Mouse (Mus musculus) embryonic fibroblast, embryonic 13.5 days (primary cell): ENCODE measurements around the gene Clec4g. TPM values are rescaled to one million over a fixed set of nuclear protein-coding genes. Genes with fewer than 3 reads are reported as not detected.

Experiments
- H3K27ac ChIP-seq: 2 replicates; pipeline ENCODE4 v1.5.1; 2012; ENCODE audit warnings: low read length, control low read depth, inconsistent platforms; ENCODE audit not compliant: insufficient read depth
- H3K4me1 ChIP-seq: 2 replicates; pipeline ENCODE4 v1.6.1; 2011; ENCODE audit warnings: low read length; ENCODE audit not compliant: control insufficient read depth, insufficient read depth
- H3K4me3 ChIP-seq: 2 replicates; pipeline ENCODE4 v1.5.1; 2011; ENCODE audit warnings: mild to moderate bottlenecking, control low read depth, low read length; ENCODE audit not compliant: insufficient read depth
- CTCF ChIP-seq: IDR thresholded peaks from 2 replicates; pipeline ENCODE4 v1.5.1; 2011; ENCODE audit warnings: mild to moderate bottlenecking, control low read depth, low read length, moderate library complexity, borderline replicate concordance; ENCODE audit not compliant: insufficient read depth
- POLR2A ChIP-seq: IDR thresholded peaks from 2 replicates; pipeline ENCODE4 v1.6.1; 2011; ENCODE audit warnings: low read depth, mild to moderate bottlenecking, control low read depth, low read length, moderate library complexity
- polyA plus RNA-seq: library from polyadenylated mRNA; stranded (reverse); fragments of >200 nt; gene quantifications from 2 replicates; pipeline ENCODE4 v1.2.4, GENCODE M21; 2011; ENCODE audit warnings: low read depth; ENCODE audit not compliant: missing spikeins, insufficient read length

Clec4g gene
- polyA plus RNA-seq, 1 experiment: not detected

- Histone ChIP-seq H3K4me1 (no peaks in the 10 kb centered on the region), H3K4me3 (no peak overlapping the region), H3K27ac (no peak overlapping the region)
- TF ChIP-seq POLR2A (no peak), CTCF (no peak)
Measured at GRCm38 (mm10) chr8:3664405-3664804, 56.0 kb downstream of the Clec4g start.

- no peak overlapping the region for H3K4me3 ChIP-seq
- TF ChIP-seq CTCF: no peak
- no peak overlapping the region for H3K27ac ChIP-seq
- no peaks in the 10 kb centered on the region for H3K4me1 ChIP-seq
Measured at GRCm38 (mm10) chr8:3660889-3661288, 59.6 kb downstream of the Clec4g start.

Other genes with a start within 250 kb of the Clec4g start
- not detected in 2 replicates for gene Tex45, start 249.8 kb downstream of the Clec4g start, polyA plus RNA-seq
- gene Zfp358, start 227.5 kb downstream of the Clec4g start, polyA plus RNA-seq: 27.2 and 28.5 TPM in 2 replicates
- gene Mcoln1, start 220.2 kb downstream of the Clec4g start, polyA plus RNA-seq: 48.1 and 58.9 TPM in 2 replicates
- gene Pnpla6, start 205.3 kb downstream of the Clec4g start, polyA plus RNA-seq: 16.5 and 28.0 TPM in 2 replicates
- gene C330021F23Rik, start 152.7 kb downstream of the Clec4g start, polyA plus RNA-seq: not detected in 2 replicates
- gene Camsap3, start 133.4 kb downstream of the Clec4g start, polyA plus RNA-seq: not detected in 2 replicates
- 21.7 and 25.0 TPM in 2 replicates for gene Xab2, start 99.3 kb downstream of the Clec4g start, polyA plus RNA-seq
- 73.1 and 80.7 TPM in 2 replicates for gene Pet100, start 99.1 kb downstream of the Clec4g start, polyA plus RNA-seq
- not detected in 2 replicates for gene Pcp2, start 95.1 kb downstream of the Clec4g start, polyA plus RNA-seq
- 29.7 and 34.7 TPM in 2 replicates for gene Stxbp2, start 89.7 kb downstream of the Clec4g start, polyA plus RNA-seq
- not detected in 2 replicates for gene Retn, start 64.9 kb downstream of the Clec4g start, polyA plus RNA-seq
- not detected in 2 replicates for gene Mcemp1, start 54.9 kb downstream of the Clec4g start, polyA plus RNA-seq
- gene Fcor, start 48.3 kb downstream of the Clec4g start, polyA plus RNA-seq: 2.7 and 3.3 TPM in 2 replicates
- 15.7 and 16.6 TPM in 2 replicates for gene Trappc5, start 44.4 kb downstream of the Clec4g start, polyA plus RNA-seq
- gene Fcer2a, start 26.5 kb downstream of the Clec4g start, polyA plus RNA-seq: not detected in 2 replicates
- gene Cd209a, start 28.3 kb upstream of the Clec4g start, polyA plus RNA-seq: not detected in 2 replicates
- gene Cd209e, start 133.7 kb upstream of the Clec4g start, polyA plus RNA-seq: not detected in 2 replicates
- gene Cd209d, start 157.9 kb upstream of the Clec4g start, polyA plus RNA-seq: not detected in 2 replicates
- gene Cd209b, start 206.2 kb upstream of the Clec4g start, polyA plus RNA-seq: not detected in 2 replicates
- not detected in 2 replicates for gene Cd209c, start 234.1 kb upstream of the Clec4g start, polyA plus RNA-seq